Mouse (Mus musculus) midbrain, embryonic 12.5 days (tissue): ENCODE measurements around the gene Gm5741. TPM values are rescaled to one million over a fixed set of nuclear protein-coding genes. Genes with fewer than 3 reads are reported as not detected.

Source experiments
- ATAC-seq: fragments of 200-750 bp; cut with Nextera tagmentation; 2 replicates; pipeline ENCODE4 v1.8.0; 2017; ENCODE audit warnings: low read depth, moderate TSS enrichment, moderate library complexity; ENCODE audit not compliant: low FRiP score
- H3K27ac ChIP-seq: fragments of 300-500 bp; sonication (generic); replicated peaks from 2 replicates; pipeline ENCODE4 v1.5.1; 2016; ENCODE audit warnings: mild to moderate bottlenecking
- H3K27me3 ChIP-seq: fragments of 300-500 bp; sonication (generic); 2 replicates; pipeline ENCODE4 v1.6.1; 2016; ENCODE audit warnings: mild to moderate bottlenecking
- H3K36me3 ChIP-seq: fragments of 300-500 bp; sonication (generic); 2 replicates; pipeline ENCODE4 v1.6.1; 2016
- H3K4me1 ChIP-seq: fragments of 300-500 bp; sonication (generic); 2 replicates; pipeline ENCODE4 v1.6.1; 2016
- H3K4me2 ChIP-seq: fragments of 300-500 bp; sonication (generic); replicated peaks from 2 replicates; pipeline ENCODE4 v1.6.1; 2016; ENCODE audit warnings: mild to moderate bottlenecking, moderate library complexity
- H3K4me3 ChIP-seq: fragments of 300-500 bp; sonication (generic); 2 replicates; pipeline ENCODE4 v1.5.1; 2016; ENCODE audit warnings: mild to moderate bottlenecking
- H3K9ac ChIP-seq: fragments of 300-500 bp; sonication (generic); replicated peaks from 2 replicates; pipeline ENCODE4 v1.6.1; 2016; ENCODE audit warnings: mild to moderate bottlenecking, moderate library complexity
- H3K9me3 ChIP-seq: fragments of 300-500 bp; sonication (generic); 2 replicates; pipeline ENCODE4 v1.6.1; 2016; ENCODE audit warnings: mild to moderate bottlenecking
- WGBS: fragments of 180-500 bp; shearing (Covaris S2); methylation state at CpG from one replicate; pipeline ENCODE4 v1.1.7; 2016; 5-methylcytosine and 5-hydroxymethylcytosine counted together
- polyA plus RNA-seq: library from polyadenylated mRNA; unstranded; fragments of >200 nt; fragmentation: Nextera tagmentation; extraction: Ambion mirVana; gene quantifications from 2 replicates; pipeline ENCODE4 v1.2.1, GENCODE M21; 2016

The Gm5741 gene
- polyA plus RNA-seq, 1 experiment from 2014 or later, result 0.94 TPM

DNA sequence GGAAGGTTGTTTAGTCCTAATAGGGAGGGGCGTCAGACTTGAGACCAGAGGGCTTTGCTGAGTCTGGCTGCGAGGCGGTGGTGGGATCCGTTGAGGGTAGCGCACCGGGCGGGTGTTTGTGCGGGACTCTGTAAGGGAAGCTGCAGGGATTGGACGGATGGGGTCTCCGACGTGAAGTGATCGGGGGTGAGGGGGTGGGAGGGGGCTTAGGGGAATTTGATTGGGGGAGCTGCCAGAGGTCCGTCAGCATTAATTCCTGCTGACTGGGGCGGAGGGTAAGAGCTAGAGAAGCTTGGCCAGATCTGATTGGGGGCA, 30.5 kb downstream of the Gm5741 start:
- Histone ChIP-seq H3K4me2 (peak overlapping the region; percentile 90), H3K9ac (peak overlapping the region; percentile 92), H3K4me3 (peak overlapping the region; percentile 90), H3K36me3 (peaks cover 31% of the 10 kb centered on the region), H3K27me3 (no peaks in the 10 kb centered on the region), H3K27ac (peak overlapping the region; percentile 99), H3K4me1 (peaks cover 26% of the 10 kb centered on the region), H3K9me3 (no peaks in the 10 kb centered on the region)
- peak; percentile 68 for ATAC-seq
- under 1% methylated on average over 14 of the region's 14 CpGs for WGBS

GRCm38 (mm10) chr8:85036718-85037365, 30.9 kb downstream of the Gm5741 start, which contains the start of gene Tnpo2:
TSS of gene Tnpo2 (plus strand) at chr8:85036915.
- Histone ChIP-seq H3K36me3 (peaks cover 32% of the 10 kb centered on the region), H3K9ac (peak within 1 kb of the TSS; percentile 92), H3K27ac (peak within 1 kb of the TSS; percentile 99), H3K9me3 (no peaks in the 10 kb centered on the region), H3K27me3 (no peaks in the 10 kb centered on the region), H3K4me2 (peak within 1 kb of the TSS; percentile 90), H3K4me3 (peak within 1 kb of the TSS; percentile 90), H3K4me1 (peaks cover 26% of the 10 kb centered on the region)
- WGBS, result under 1% methylated on average over 59 of the region's 59 CpGs
- ATAC-seq, result peak; percentile 92

DNA sequence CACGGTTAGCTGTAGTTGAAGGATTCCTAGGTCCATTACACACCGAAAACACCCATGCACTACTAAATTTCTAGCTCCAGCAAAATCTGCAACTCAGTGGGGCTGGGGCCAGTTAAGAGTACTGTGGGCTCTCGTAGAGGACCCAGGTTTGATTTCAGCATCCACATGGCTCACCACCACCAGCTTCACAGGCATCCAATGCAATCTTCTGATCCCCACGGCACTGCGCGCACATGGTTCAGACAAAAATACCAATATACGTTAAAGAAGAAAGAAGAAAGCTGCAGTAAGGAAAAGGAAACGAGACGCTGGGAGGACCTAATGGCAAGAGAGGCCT, 31.4 kb downstream of the Gm5741 start:
- Histone ChIP-seq H3K27ac (peak overlapping the region; percentile 99), H3K4me1 (peaks cover 26% of the 10 kb centered on the region), H3K4me3 (peak overlapping the region; percentile 90), H3K27me3 (no peaks in the 10 kb centered on the region), H3K36me3 (peaks cover 32% of the 10 kb centered on the region), H3K9me3 (no peaks in the 10 kb centered on the region), H3K9ac (peak overlapping the region; percentile 92), H3K4me2 (peak overlapping the region; percentile 90)
- ATAC-seq, result peak; percentile 48
- WGBS, result 0% methylated on average over 9 of the region's 9 CpGs

DNA sequence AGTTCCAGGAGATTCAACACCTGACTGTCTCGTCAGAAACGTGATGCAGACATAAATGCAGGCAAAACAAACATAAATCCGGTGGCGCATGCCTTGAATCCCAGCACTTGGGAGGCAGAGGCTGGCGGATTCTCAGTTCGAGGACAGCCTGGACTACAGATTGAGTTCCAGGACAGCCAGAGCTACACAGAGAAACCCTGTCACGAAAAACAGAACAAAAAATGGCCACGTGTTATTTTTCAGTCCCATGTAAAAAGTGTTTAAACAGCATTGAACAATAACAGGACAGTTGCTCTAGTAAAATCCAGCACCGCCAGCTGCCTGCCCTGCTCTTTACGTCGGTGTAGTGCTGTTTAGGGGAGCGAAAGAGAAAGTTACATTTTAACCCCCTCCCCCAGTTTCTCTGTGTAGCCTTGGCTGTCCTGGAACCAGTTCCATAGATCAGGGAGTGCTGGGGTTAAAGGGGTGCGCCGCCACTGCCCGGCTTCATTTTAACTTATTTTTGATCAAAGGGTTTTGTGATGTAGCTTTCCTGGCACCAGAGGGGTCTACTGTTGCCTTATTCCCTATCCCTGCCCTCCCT, 32.0 kb downstream of the Gm5741 start:
- H3K36me3 ChIP-seq, result peaks cover 31% of the 10 kb centered on the region
- ATAC-seq, result peak; percentile 3; the same call in 1 of the 2 replicates
- peak overlapping the region; percentile 92 for H3K9ac ChIP-seq
- peaks cover 26% of the 10 kb centered on the region for H3K4me1 ChIP-seq
- WGBS, result under 1% methylated on average over 15 of the region's 15 CpGs
- peak overlapping the region; percentile 90 for H3K4me3 ChIP-seq
- H3K27me3 ChIP-seq, result no peaks in the 10 kb centered on the region
- peak overlapping the region; percentile 99 for H3K27ac ChIP-seq
- peak overlapping the region; percentile 90 for H3K4me2 ChIP-seq
- no peaks in the 10 kb centered on the region for H3K9me3 ChIP-seq

DNA sequence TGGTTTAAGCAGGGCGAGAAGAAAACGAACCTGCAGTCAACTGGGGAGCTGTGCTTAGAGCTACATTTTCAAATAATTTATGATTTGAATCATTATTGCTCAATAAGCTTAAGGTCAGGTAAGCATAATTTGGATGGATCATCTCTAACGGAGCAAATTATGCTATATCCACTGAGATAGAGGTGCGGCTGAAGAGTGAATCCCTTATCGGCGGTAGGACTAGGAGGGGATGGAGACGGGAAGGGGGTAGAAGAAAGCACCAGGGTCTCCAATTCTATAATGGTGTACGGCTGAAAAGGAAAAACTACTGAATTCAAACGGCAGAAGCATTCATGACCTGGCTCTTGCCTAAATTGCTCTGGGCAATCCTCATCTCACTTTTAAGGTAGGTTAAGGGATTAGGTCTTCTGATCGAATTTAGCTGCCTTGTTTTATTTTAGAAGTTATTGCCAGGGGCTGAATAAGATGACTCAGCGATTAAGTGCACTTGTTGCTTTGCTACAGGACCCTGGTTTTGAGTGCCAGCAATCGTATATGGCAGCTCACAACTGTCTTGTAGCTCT, 32.5 kb downstream of the Gm5741 start:
- Histone ChIP-seq H3K27ac (no peak overlapping the region), H3K9ac (peak overlapping the region; percentile 92; the same call in 1 of the 2 replicates), H3K4me1 (peaks cover 26% of the 10 kb centered on the region), H3K36me3 (peaks cover 31% of the 10 kb centered on the region), H3K4me3 (peak overlapping the region; percentile 90), H3K4me2 (peak overlapping the region; percentile 90), H3K27me3 (no peaks in the 10 kb centered on the region), H3K9me3 (no peaks in the 10 kb centered on the region)
- ATAC-seq, result no peak
- 6% methylated on average over 12 of the region's 12 CpGs for WGBS

GRCm38 (mm10) chr8:85034764-85035163, 33.0 kb downstream of the Gm5741 start:
- Histone ChIP-seq H3K27ac (no peak overlapping the region), H3K9ac (no peak overlapping the region)
- WGBS, result 6% methylated on average over 13 of the region's 13 CpGs

DNA sequence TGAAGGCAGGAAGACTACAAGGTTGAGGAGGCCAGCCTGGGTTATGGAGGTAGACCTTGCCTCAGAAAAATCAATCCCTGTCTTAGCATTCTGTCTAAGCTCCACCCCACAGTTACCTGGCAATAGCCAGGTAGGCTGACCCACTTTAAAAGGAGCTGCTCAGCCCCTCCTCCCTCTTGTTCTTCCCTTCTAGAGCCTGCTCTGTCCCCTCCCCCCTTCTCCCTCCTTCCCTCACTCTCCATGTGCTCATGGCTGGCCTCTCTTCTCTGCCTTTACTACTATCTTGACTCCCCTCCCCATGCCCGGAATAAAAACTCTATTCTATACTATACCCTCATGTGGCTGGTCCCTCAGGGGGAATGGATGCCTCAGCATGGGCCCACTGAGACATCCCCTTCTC, 33.9 kb downstream of the Gm5741 start:
- WGBS, result 71% methylated on average over 1 of the region's 1 CpGs
- H3K9ac ChIP-seq, result no peak overlapping the region
- peaks cover 30% of the 10 kb centered on the region for H3K4me1 ChIP-seq
- H3K27me3 ChIP-seq, result no peaks in the 10 kb centered on the region
- no peak overlapping the region for H3K4me3 ChIP-seq
- H3K27ac ChIP-seq, result no peak overlapping the region
- no peak overlapping the region for H3K4me2 ChIP-seq
- ATAC-seq, result no peak
- no peaks in the 10 kb centered on the region for H3K9me3 ChIP-seq
- H3K36me3 ChIP-seq, result peaks cover 42% of the 10 kb centered on the region

More at GRCm38 (mm10) chr8:85034764-85035163, 33.0 kb downstream of the Gm5741 start:
- Histone ChIP-seq H3K9me3 (no peaks in the 10 kb centered on the region), H3K27me3 (no peaks in the 10 kb centered on the region), H3K36me3 (peaks cover 35% of the 10 kb centered on the region), H3K4me1 (peaks cover 26% of the 10 kb centered on the region), H3K4me3 (peak overlapping the region; percentile 90), H3K4me2 (peak overlapping the region; percentile 90)
- ATAC-seq, result no peak

DNA sequence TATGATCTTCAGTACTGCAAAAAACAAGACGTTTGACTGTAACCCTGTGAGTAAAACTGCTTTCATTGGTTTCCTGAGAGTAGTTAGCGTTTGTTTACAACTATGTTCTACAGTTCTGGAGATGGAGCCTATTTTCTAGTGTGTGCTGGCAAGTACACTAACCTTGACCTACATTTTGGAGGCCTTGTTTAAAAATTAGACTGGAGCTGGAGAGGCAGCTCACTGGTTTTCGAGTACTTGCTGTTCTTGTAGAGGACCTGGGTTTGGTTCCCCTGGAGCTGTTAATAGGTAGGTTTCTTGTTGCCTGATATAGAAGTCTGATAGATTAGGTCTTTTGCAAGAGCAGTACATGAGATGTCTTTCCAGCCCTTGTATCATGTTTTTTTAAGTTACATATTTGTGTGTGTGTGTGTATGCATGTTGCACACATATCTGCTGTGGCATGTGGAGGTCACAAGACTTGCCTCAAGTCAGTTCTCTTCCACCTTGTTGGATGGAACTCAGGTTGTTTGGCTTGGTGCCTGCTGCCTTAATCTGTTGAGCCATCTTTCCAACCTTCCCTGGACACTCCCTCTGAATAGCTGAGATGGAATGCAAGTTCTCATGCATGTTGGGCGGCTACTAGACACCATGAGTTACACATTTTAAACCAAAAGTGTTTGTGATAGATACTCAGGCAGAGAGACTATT, 35.0 kb downstream of the Gm5741 start:
- H3K27ac ChIP-seq, result no peak overlapping the region
- H3K9ac ChIP-seq, result no peak overlapping the region
- H3K9me3 ChIP-seq, result no peaks in the 10 kb centered on the region
- H3K4me1 ChIP-seq, result peaks cover 32% of the 10 kb centered on the region
- WGBS, result 89% methylated on average over 4 of the region's 4 CpGs
- H3K4me2 ChIP-seq, result no peak overlapping the region
- H3K36me3 ChIP-seq, result peaks cover 42% of the 10 kb centered on the region
- no peaks in the 10 kb centered on the region for H3K27me3 ChIP-seq
- no peak for ATAC-seq
- H3K4me3 ChIP-seq, result no peak overlapping the region

GRCm38 (mm10) chr8:85029271-85029670, 38.5 kb downstream of the Gm5741 start:
- peaks cover 42% of the 10 kb centered on the region for H3K36me3 ChIP-seq
- 0 out of 2 replicates have a peak overlapping the region, but pooled peaks have one; percentile 22 for H3K27ac ChIP-seq
- H3K4me1 ChIP-seq, result peaks cover 33% of the 10 kb centered on the region
- WGBS, result 90% methylated on average over 14 of the region's 14 CpGs
- peak overlapping the region; percentile 80; the same call in 1 of the 2 replicates for H3K4me2 ChIP-seq
- no peaks in the 10 kb centered on the region for H3K9me3 ChIP-seq
- H3K27me3 ChIP-seq, result no peaks in the 10 kb centered on the region
- 0 out of 2 replicates have a peak overlapping the region, but pooled peaks have one; percentile 82 for H3K4me3 ChIP-seq
- H3K9ac ChIP-seq, result no peak overlapping the region
- ATAC-seq, result no peak

DNA sequence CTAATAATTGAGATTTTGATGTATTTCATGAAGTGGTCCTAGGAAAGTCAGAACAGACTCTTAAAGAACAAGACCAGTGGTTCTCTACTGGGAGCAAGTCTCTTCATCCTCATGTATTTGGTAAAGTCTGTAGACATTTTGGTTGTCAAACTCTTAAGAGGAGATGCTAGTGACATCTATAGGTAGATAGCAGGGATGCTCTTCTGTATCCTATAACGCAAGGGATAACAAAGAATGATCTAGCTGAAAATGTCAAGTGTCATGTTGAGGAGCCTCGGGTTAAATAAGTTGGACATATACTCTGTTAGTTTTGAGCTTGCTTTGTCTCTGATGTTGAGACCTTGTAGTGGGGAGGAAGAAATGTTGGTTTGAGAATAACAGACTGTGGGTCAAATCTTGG, 39.9 kb downstream of the Gm5741 start:
- Histone ChIP-seq H3K4me2 (peak overlapping the region; percentile 80), H3K9ac (peak overlapping the region; percentile 95), H3K27me3 (no peaks in the 10 kb centered on the region), H3K4me1 (peaks cover 37% of the 10 kb centered on the region), H3K9me3 (no peaks in the 10 kb centered on the region), H3K36me3 (peaks cover 48% of the 10 kb centered on the region), H3K27ac (no peak overlapping the region), H3K4me3 (peak overlapping the region; percentile 82)
- ATAC-seq, result no peak
- 31% methylated on average over 2 of the region's 2 CpGs for WGBS

DNA sequence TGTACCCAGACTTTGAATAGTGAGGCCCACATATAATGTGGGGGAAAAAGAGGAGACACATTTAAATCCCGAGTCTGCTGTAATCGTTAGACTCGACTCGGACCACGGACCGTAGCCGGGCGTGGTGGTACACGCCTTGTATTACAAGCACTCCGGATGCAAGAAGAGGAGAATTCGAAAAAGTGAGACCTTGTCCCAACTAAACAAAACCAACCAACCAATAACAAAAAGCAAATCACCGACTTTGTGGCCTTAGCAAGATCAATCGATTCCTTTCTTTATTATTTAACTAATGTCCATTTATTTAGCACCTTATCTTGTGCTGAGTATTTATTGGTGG, 40.3 kb downstream of the Gm5741 start:
- peaks cover 48% of the 10 kb centered on the region for H3K36me3 ChIP-seq
- 2% methylated on average over 13 of the region's 13 CpGs for WGBS

More for the DNA sequence above, 40.3 kb downstream of the Gm5741 start:
- Histone ChIP-seq H3K4me1 (peaks cover 37% of the 10 kb centered on the region), H3K4me3 (peak overlapping the region; percentile 82), H3K27ac (peak overlapping the region; percentile 78), H3K9ac (peak overlapping the region; percentile 95), H3K9me3 (no peaks in the 10 kb centered on the region), H3K27me3 (no peaks in the 10 kb centered on the region), H3K4me2 (peak overlapping the region; percentile 80)
- no peak for ATAC-seq
